Mouse (Mus musculus): ENCODE measurements around the gene C1qa. TPM values are rescaled to one million over a fixed set of nuclear protein-coding genes. Genes with fewer than 3 reads are reported as not detected.

Gene C1qa
- total and polyA plus RNA-seq, 3 experiments: not detected

DNA sequence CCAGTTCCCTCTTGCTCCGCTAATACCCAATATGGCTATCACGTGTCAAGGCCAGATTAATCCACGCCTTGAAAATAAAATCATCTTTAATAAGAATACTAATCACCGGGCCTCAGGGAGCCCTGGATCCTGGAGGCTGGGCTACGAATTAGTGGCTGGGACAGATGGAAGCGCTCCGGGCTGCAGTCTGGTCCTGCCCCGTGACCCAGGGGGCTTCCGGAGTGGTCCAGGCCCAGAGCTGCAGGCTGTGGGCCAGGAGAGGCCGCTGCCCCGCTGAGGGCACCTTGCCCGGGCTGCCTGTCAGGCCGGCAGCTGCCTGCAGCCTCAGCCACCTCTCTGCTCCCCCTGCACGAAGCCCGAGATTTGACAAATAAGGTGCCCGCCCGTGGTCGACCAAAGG is 44.2 kb upstream of the C1qa start:
- TF ChIP-seq POLR2AphosphoS2 (IDR thresholded peaks at IDR 0.05; ENCODE audit: low read depth, low read length) (no peak), MYC (IDR thresholded peaks at IDR 0.05; ENCODE audit: low read depth, low read length) (no peak), ZKSCAN1 (IDR thresholded peaks at IDR 0.05; ENCODE audit: borderline replicate concordance, low read depth, low read length) (no peak), PAX5 (IDR thresholded peaks at IDR 0.05; ENCODE audit: low read length) (no peak), EP300 (IDR thresholded peaks at IDR 0.05; ENCODE audit: low read length) (no peak)
- peaks cover 0 to 1% of the 10 kb centered on the region in 2 experiments; a peak in 1 of 4 replicates for H3K4me1 ChIP-seq (ENCODE audit: control insufficient read depth in 1 of 2, insufficient read depth in 2 of 2)
- no peak for DNase-seq (ENCODE audit: extremely low read depth)
- H3K9me3 ChIP-seq (replicated peaks; ENCODE audit: low read length): peaks cover 6% of the 10 kb centered on the region
- H3K27ac ChIP-seq (ENCODE audit: insufficient read depth, low read depth): no peak overlapping the region
- no peaks in the 10 kb centered on the region for H3K36me3 ChIP-seq (replicated peaks in 1 of 2; ENCODE audit: control insufficient read depth in 1 of 2, insufficient read depth in 1 of 2, low read length in 1 of 2)
- H3K4me2 ChIP-seq (ENCODE audit: insufficient read depth, low read depth, poor library complexity, severe bottlenecking): no peak overlapping the region
- peaks cover 99% of the 10 kb centered on the region for H3K27me3 ChIP-seq (replicated peaks)
- no peak overlapping the region for H3K9ac ChIP-seq (ENCODE audit: insufficient read depth, low read depth)
- in situ Hi-C loops (cut with MboI; ENCODE audit: low pct_ligation_motif_present, low pct_unique_long_range_greater_than_20kb, low sequenced_read_pairs): no loop called here
- H3K4me3 ChIP-seq (replicated peaks in 1 of 3; ENCODE audit: low read depth in 2 of 3, low read length in 2 of 3, poor library complexity in 1 of 3): no peak overlapping the region
- dilution Hi-C loops (cut with MboI; ENCODE audit: extremely low pct_ligation_motif_present, extremely low pct_unique_long_range_greater_than_20kb, low sequenced_read_pairs): no loop called here
- H3K79me2 ChIP-seq (replicated peaks; ENCODE audit: control insufficient read depth, extremely low read depth, insufficient read depth, poor library complexity, severe bottlenecking): no peaks in the 10 kb centered on the region

DNA sequence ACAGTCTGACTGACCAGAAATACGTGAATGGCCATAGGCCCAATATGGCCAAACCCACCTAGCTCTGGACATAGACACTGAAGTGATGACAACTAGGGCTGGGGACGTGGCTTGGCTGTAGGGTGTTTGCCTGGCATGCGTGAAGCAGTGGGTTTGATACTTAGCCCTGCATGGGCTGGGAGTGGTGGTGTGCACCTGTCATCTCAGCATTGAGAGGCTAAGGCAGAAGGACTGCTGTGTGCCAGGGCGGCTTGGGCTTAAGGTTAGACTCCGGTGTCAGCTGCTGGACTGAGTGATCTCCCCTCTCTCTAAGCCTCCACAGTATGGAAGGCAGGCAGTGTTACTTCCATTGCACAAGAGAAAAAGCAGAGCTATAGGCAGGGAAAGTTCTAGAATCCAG is 39.3 kb upstream of the C1qa start:
- no peak for DNase-seq (ENCODE audit: extremely low read depth)
- H3K4me2 ChIP-seq (ENCODE audit: insufficient read depth, low read depth, poor library complexity, severe bottlenecking): no peak overlapping the region
- in situ Hi-C loops (cut with MboI; ENCODE audit: low pct_ligation_motif_present, low pct_unique_long_range_greater_than_20kb, low sequenced_read_pairs): no loop called here
- no peak overlapping the region for H3K27ac ChIP-seq (ENCODE audit: insufficient read depth, low read depth)
- no peaks in the 10 kb centered on the region for H3K9me3 ChIP-seq (replicated peaks; ENCODE audit: low read length)
- no peaks in the 10 kb centered on the region for H3K79me2 ChIP-seq (replicated peaks; ENCODE audit: control insufficient read depth, extremely low read depth, insufficient read depth, poor library complexity, severe bottlenecking)
- no peak overlapping the region for H3K4me3 ChIP-seq (replicated peaks in 1 of 3; ENCODE audit: low read depth in 2 of 3, low read length in 2 of 3, poor library complexity in 1 of 3)
- TF ChIP-seq MAX (IDR thresholded peaks at IDR 0.05; ENCODE audit: low read length): no peak
- no peak for TF ChIP-seq USF1 (IDR thresholded peaks at IDR 0.05; ENCODE audit: low read depth, low read length)
- no peak for TF ChIP-seq E2F4 (IDR thresholded peaks at IDR 0.05; ENCODE audit: insufficient replicate concordance, low read depth, low read length)
- TF ChIP-seq EP300 (IDR thresholded peaks at IDR 0.05; ENCODE audit: low read length): no peak
- no peak for TF ChIP-seq CHD2 (IDR thresholded peaks at IDR 0.05; ENCODE audit: low read length)
- TF ChIP-seq ZNF384 (IDR thresholded peaks at IDR 0.05; ENCODE audit: low read depth, low read length): no peak
- no peak for TF ChIP-seq MYC (IDR thresholded peaks at IDR 0.05; ENCODE audit: low read depth, low read length)
- no peak for TF ChIP-seq CHD1 (IDR thresholded peaks at IDR 0.05; ENCODE audit: low read depth, low read length)
- TF ChIP-seq MEF2A (IDR thresholded peaks at IDR 0.05; ENCODE audit: borderline replicate concordance, low read depth, low read length): no peak
- no peak for TF ChIP-seq MAZ (IDR thresholded peaks at IDR 0.05; ENCODE audit: low read depth, low read length)
- no peak for TF ChIP-seq RCOR1 (conservative IDR thresholded peaks at IDR 0.05; ENCODE audit: low read depth, low read length)
- no peak for TF ChIP-seq RAD21 (IDR thresholded peaks at IDR 0.05; ENCODE audit: low read depth, low read length)
- TF ChIP-seq UBTF (IDR thresholded peaks at IDR 0.05; ENCODE audit: low read depth, low read length): no peak
- TF ChIP-seq TCF12 (IDR thresholded peaks at IDR 0.05; ENCODE audit: low read depth, low read length): no peak
- no peak for TF ChIP-seq MAFK (IDR thresholded peaks at IDR 0.05; ENCODE audit: insufficient replicate concordance, low read length)
- dilution Hi-C loops (cut with MboI; ENCODE audit: extremely low pct_ligation_motif_present, extremely low pct_unique_long_range_greater_than_20kb, low sequenced_read_pairs): no loop called here
- H3K4me1 ChIP-seq (ENCODE audit: control insufficient read depth in 1 of 2, insufficient read depth in 2 of 2): peaks cover 0 to 6% of the 10 kb centered on the region in 2 experiments; a peak in 1 of 4 replicates
- no peaks in the 10 kb centered on the region for H3K36me3 ChIP-seq (replicated peaks in 1 of 2; ENCODE audit: control insufficient read depth in 1 of 2, insufficient read depth in 1 of 2, low read length in 1 of 2)
- peaks cover 100% of the 10 kb centered on the region for H3K27me3 ChIP-seq (replicated peaks)
- H3K9ac ChIP-seq (ENCODE audit: insufficient read depth, low read depth): no peak overlapping the region
